Mouse (Mus musculus) thymus, adult 2 months (tissue): ENCODE results near the gene Acrbp. TPM values are rescaled to one million over a fixed set of nuclear protein-coding genes. Genes with fewer than 3 reads are reported as not detected.

ENCODE experiments used
- DNase-seq: peaks from one replicate; pipeline ENCODE4 v3.0.0; 2021
- H3K27ac ChIP-seq: fragments of 200-500 bp; 2 replicates; pipeline ENCODE4 v1.5.1; 2012; ENCODE audit warnings: low read length, control low read depth; ENCODE audit not compliant: control insufficient read depth, insufficient read depth
- H3K27me3 ChIP-seq: fragments of 200-500 bp; 2 replicates; pipeline ENCODE4 v1.6.1; 2012; ENCODE audit warnings: mild to moderate bottlenecking, low read length, moderate library complexity, mixed read lengths; ENCODE audit not compliant: control insufficient read depth, insufficient read depth
- H3K36me3 ChIP-seq: fragments of 200-500 bp; 2 replicates; pipeline ENCODE4 v1.6.1; 2012; ENCODE audit warnings: mild to moderate bottlenecking, low read length, moderate library complexity; ENCODE audit not compliant: control insufficient read depth, insufficient read depth
- H3K4me1 ChIP-seq: fragments of 200-500 bp; replicated peaks from 2 replicates; pipeline ENCODE4 v1.6.1; 2012; ENCODE audit warnings: low read length; ENCODE audit not compliant: control insufficient read depth, insufficient read depth
- H3K4me3 ChIP-seq: fragments of 200-500 bp; 2 replicates; pipeline ENCODE4 v1.5.1; 2012; ENCODE audit warnings: mild to moderate bottlenecking, low read length, control low read depth, moderate library complexity; ENCODE audit not compliant: control insufficient read depth, insufficient read depth
- CTCF ChIP-seq: fragments of 200-500 bp; IDR thresholded peaks from 2 replicates; pipeline ENCODE4 v1.5.1; 2012; ENCODE audit warnings: mild to moderate bottlenecking, control low read depth, low read length, moderate library complexity, borderline replicate concordance; ENCODE audit not compliant: control insufficient read depth, poor library complexity, insufficient read depth; ENCODE audit errors: extremely low read depth
- POLR2A ChIP-seq: fragments of 200-500 bp; IDR thresholded peaks from 2 replicates; pipeline ENCODE4 v1.6.1; 2012; ENCODE audit warnings: mild to moderate bottlenecking, low read length, control low read depth, moderate library complexity; ENCODE audit not compliant: control insufficient read depth, poor library complexity, insufficient read depth; ENCODE audit errors: extremely low read depth
- WGBS: fragments of 180-500 bp; shearing (Covaris S2); methylation state at CpG from one replicate; pipeline ENCODE4 v1.1.7; 2018; 5-methylcytosine and 5-hydroxymethylcytosine counted together
- polyA plus RNA-seq: library from polyadenylated mRNA; depleted of rRNA; stranded (reverse); fragments of >200 nt; gene quantifications from 2 replicates; pipeline ENCODE4 v1.2.3, GENCODE M21; 2012

Acrbp gene
- polyA plus RNA-seq, 1 experiment = 89.5 TPM

- DNase-seq = no peak
- H3K27me3 ChIP-seq = no peaks in the 10 kb centered on the region
- no peak overlapping the region for H3K4me3 ChIP-seq
- TF ChIP-seq POLR2A (no peak), CTCF (no peak)
- no peak overlapping the region for H3K27ac ChIP-seq
- H3K4me1 ChIP-seq = no peaks in the 10 kb centered on the region; the same call in 1 of the 2 replicates
- peaks cover 3% of the 10 kb centered on the region; the same call in 1 of the 2 replicates for H3K36me3 ChIP-seq
- WGBS = 94% methylated on average over 7 of the region's 7 CpGs
These were observed 33.4 kb downstream of the Acrbp start for GRCm38 (mm10) chr6:125082801-125083386.

- peak; percentile 73 for DNase-seq
- no peaks in the 10 kb centered on the region for H3K27me3 ChIP-seq
- no peak overlapping the region for H3K27ac ChIP-seq
- WGBS = 19% methylated on average over 4 of the region's 4 CpGs
- H3K4me3 ChIP-seq = no peak overlapping the region
- TF ChIP-seq CTCF (no peak), POLR2A (no peak)
- peaks cover 2% of the 10 kb centered on the region for H3K4me1 ChIP-seq
- peaks cover 3% of the 10 kb centered on the region; the same call in 1 of the 2 replicates for H3K36me3 ChIP-seq
These were observed 34.9 kb downstream of the Acrbp start for GRCm38 (mm10) chr6:125084424-125084823.

- no peak for DNase-seq
- Histone ChIP-seq H3K36me3 (no peaks in the 10 kb centered on the region), H3K4me1 (peaks cover 26% of the 10 kb centered on the region), H3K27ac (no peak overlapping the region), H3K27me3 (no peaks in the 10 kb centered on the region), H3K4me3 (no peak overlapping the region)
- TF ChIP-seq CTCF = no peak
- TF ChIP-seq POLR2A = no peak
- WGBS = 91% methylated on average over 3 of the region's 3 CpGs
These were observed 38.4 kb downstream of the Acrbp start for GRCm38 (mm10) chr6:125087937-125088336.

DNA sequence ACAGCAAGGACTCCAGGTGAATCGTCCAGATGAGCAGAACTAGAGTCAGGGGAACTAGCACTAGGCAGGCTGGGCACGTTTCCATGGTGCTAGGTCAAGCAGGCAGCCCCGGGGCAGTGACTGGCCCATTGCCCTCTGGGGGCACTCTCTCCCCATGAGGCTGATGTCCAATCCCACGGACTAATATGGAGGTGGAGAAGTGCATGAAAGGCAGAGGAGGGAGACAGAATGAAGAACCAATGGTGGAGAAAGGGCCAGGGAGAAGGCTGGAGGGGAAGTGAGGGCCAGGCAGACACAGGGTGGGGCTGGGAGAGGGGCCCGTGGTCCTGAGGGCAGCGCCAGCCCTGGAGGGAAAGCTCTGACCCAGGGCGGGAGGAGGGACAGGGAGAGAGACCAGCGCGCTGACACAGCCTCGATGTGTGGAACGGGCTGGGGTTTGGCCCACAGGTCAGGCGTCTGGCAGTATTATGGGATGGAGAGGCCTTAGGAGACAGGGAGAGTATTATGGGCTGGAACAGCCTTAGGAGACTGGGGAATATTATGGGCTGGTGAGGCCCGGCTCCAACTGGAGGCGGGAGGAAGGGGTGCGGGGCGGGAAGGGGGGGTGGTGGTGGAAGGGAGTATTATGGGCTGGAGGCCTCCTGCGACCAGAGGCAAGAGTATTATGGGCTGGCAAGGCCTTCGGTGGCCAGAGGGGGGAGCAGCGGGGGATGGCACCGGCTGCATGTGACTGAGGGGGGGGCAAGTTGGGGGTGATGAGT, 39.3 kb downstream of the Acrbp start:
- Histone ChIP-seq H3K4me3 (no peak overlapping the region), H3K27me3 (no peaks in the 10 kb centered on the region), H3K36me3 (no peaks in the 10 kb centered on the region), H3K27ac (no peak overlapping the region), H3K4me1 (peaks cover 26% of the 10 kb centered on the region)
- WGBS = 23% methylated on average over 20 of the region's 20 CpGs
- no peak for DNase-seq
- TF ChIP-seq POLR2A (no peak), CTCF (no peak)

- WGBS = 7% methylated on average over 15 of the region's 15 CpGs
- 0 out of 2 replicates have a peak, but pooled peaks have one; percentile 22 for TF ChIP-seq POLR2A
- TF ChIP-seq CTCF = 0 out of 2 replicates have a peak, but pooled peaks have one; percentile 10
- Histone ChIP-seq H3K4me3 (no peak overlapping the region), H3K27me3 (no peaks in the 10 kb centered on the region), H3K4me1 (peaks cover 26% of the 10 kb centered on the region), H3K27ac (peak overlapping the region; percentile 50), H3K36me3 (no peaks in the 10 kb centered on the region)
- peak; percentile 78 for DNase-seq
These were observed 40.2 kb downstream of the Acrbp start for GRCm38 (mm10) chr6:125089521-125090321.

- DNase-seq = no peak
- H3K36me3 ChIP-seq = no peaks in the 10 kb centered on the region
- H3K27me3 ChIP-seq = no peaks in the 10 kb centered on the region
- WGBS = 70% methylated on average over 10 of the region's 10 CpGs
- TF ChIP-seq CTCF (no peak), POLR2A (no peak)
- peaks cover 26% of the 10 kb centered on the region for H3K4me1 ChIP-seq
- H3K27ac ChIP-seq = peak overlapping the region; percentile 50
- no peak overlapping the region for H3K4me3 ChIP-seq
These were observed 41.0 kb downstream of the Acrbp start for GRCm38 (mm10) chr6:125090341-125091085.
